Mouse (Mus musculus) MEL (cell line): ENCODE measurements around the gene Hmg20a.

Source experiments
- CTCF ChIP-seq, 3 experiments: IDR thresholded peaks in 2 of 3; conservative IDR thresholded peaks in 1 of 3; 2 replicates each; pipeline ENCODE4 v1.5.1; 2011 to 2012; ENCODE audit warnings: low read length in 3 of 3, low read depth in 2 of 3, mild to moderate bottlenecking in 2 of 3, improper control_type of control experiment in 1 of 3, inconsistent platforms in 1 of 3, mixed read lengths in 1 of 3, moderate library complexity in 1 of 3; ENCODE audit not compliant: control insufficient read depth in 1 of 3, insufficient read depth in 1 of 3, poor library complexity in 1 of 3, severe bottlenecking in 1 of 3
- EP300 ChIP-seq, 2 experiments: IDR thresholded peaks; 2 replicates each; pipeline ENCODE4 v1.6.1; 2011; ENCODE audit warnings: improper control_type of control experiment in 2 of 2, low read length in 2 of 2, low read depth in 1 of 2, mild to moderate bottlenecking in 1 of 2
- GATA1 ChIP-seq: IDR thresholded peaks from 2 replicates; pipeline ENCODE4 v1.6.1; 2011; ENCODE audit warnings: low read depth, low read length, improper control_type of control experiment
- NELFE ChIP-seq: IDR thresholded peaks from 2 replicates; pipeline ENCODE4 v1.6.1; 2011; ENCODE audit warnings: low read depth, low read length, improper control_type of control experiment
- USF1 ChIP-seq: IDR thresholded peaks from 2 replicates; pipeline ENCODE4 v1.6.1; 2014; ENCODE audit warnings: low read depth, mild to moderate bottlenecking, inconsistent platforms, low read length, improper control_type of control experiment, moderate library complexity
- ZKSCAN1 ChIP-seq: IDR thresholded peaks from 2 replicates; pipeline ENCODE4 v1.6.1; 2012; ENCODE audit warnings: low read depth, mild to moderate bottlenecking, inconsistent platforms, low read length, improper control_type of control experiment, moderate library complexity

GRCm38 (mm10) chr9:56482623-56483022 is 64.2 kb downstream of the Hmg20a start:
- TF ChIP-seq NELFE (no peak), EP300 (IDR thresholded peaks at IDR 0.05; ENCODE audit: low read depth in 1 of 2, low read length in 2 of 2) (no peak), CTCF (IDR thresholded peaks at IDR 0.05 in 2 of 3, conservative IDR thresholded peaks at IDR 0.05 in 1 of 3; ENCODE audit: control insufficient read depth in 1 of 3, insufficient read depth in 1 of 3, low read depth in 2 of 3, low read length in 3 of 3, poor library complexity in 1 of 3, severe bottlenecking in 1 of 3) (no peak), GATA1 (no peak), USF1 (no peak), ZKSCAN1 (no peak)
